Mouse (Mus musculus): ENCODE data around the gene Etfb.

Gene Etfb

GRCm38 (mm10) chr7:43443917-43444293 is at the start of gene Etfb, which contains the start of gene Gm45233:
TSS of gene Etfb (plus strand) at chr7:43444083.
TSS of gene Gm45233 (plus strand) at chr7:43444128.
- peak; percentile 98 for DNase-seq (ENCODE audit: low spot score)

- DNase-seq (ENCODE audit: low spot score) = no peak
Measured at GRCm38 (mm10) chr7:43399501-43399900, 44.4 kb upstream of the Etfb start.

GRCm38 (mm10) chr7:43402718-43403117 is 41.2 kb upstream of the Etfb start:
- no peak for DNase-seq (ENCODE audit: low spot score)

- no peak for DNase-seq (ENCODE audit: low spot score)
Measured at GRCm38 (mm10) chr7:43407573-43407972, 36.3 kb upstream of the Etfb start.

GRCm38 (mm10) chr7:43408131-43408553 is 35.7 kb upstream of the Etfb start, which contains the start of gene Siglecg:
TSS of gene Siglecg (plus strand) at chr7:43408204.
- no peak for DNase-seq (ENCODE audit: low spot score)

- DNase-seq (ENCODE audit: low spot score) = no peak
Measured at GRCm38 (mm10) chr7:43409084-43409483, 34.8 kb upstream of the Etfb start.

GRCm38 (mm10) chr7:43411724-43412123 is 32.2 kb upstream of the Etfb start:
- peak; percentile 13 for DNase-seq (ENCODE audit: low spot score)

GRCm38 (mm10) chr7:43417298-43417697 is 26.6 kb upstream of the Etfb start:
- no peak for DNase-seq (ENCODE audit: low spot score)

- DNase-seq (ENCODE audit: low spot score) = peak; percentile 72
Measured at GRCm38 (mm10) chr7:43422995-43423617, 20.8 kb upstream of the Etfb start.

GRCm38 (mm10) chr7:43423991-43424625 is 19.8 kb upstream of the Etfb start:
- DNase-seq (ENCODE audit: low spot score) = no peak

GRCm38 (mm10) chr7:43427406-43427805 is 16.5 kb upstream of the Etfb start, which contains the start of gene Lim2:
TSS of gene Lim2 (plus strand) at chr7:43427670.
- DNase-seq (ENCODE audit: low spot score) = no peak

- no peak for DNase-seq (ENCODE audit: low spot score)
Measured at GRCm38 (mm10) chr7:43429500-43429899, 14.4 kb upstream of the Etfb start.

- DNase-seq (ENCODE audit: low spot score) = no peak
Measured at GRCm38 (mm10) chr7:43432891-43433290, 11.0 kb upstream of the Etfb start.

GRCm38 (mm10) chr7:43434676-43435075 is 9.2 kb upstream of the Etfb start:
- no peak for DNase-seq (ENCODE audit: low spot score)

GRCm38 (mm10) chr7:43436341-43437255 is 7.3 kb upstream of the Etfb start, which contains the start of gene Nkg7:
TSS of gene Nkg7 (plus strand) at chr7:43437073.
- no peak for DNase-seq (ENCODE audit: low spot score)

GRCm38 (mm10) chr7:43438611-43439010 is 5.3 kb upstream of the Etfb start:
- DNase-seq (ENCODE audit: low spot score) = no peak

GRCm38 (mm10) chr7:43440482-43440881 is 3.4 kb upstream of the Etfb start, which contains the start of gene Cldnd2:
TSS of gene Cldnd2 (plus strand) at chr7:43440782.
- peak; percentile 50 for DNase-seq (ENCODE audit: low spot score)

- no peak for DNase-seq (ENCODE audit: low spot score)
Measured at GRCm38 (mm10) chr7:43441071-43441470, 2.8 kb upstream of the Etfb start.

- peak; percentile 69 for DNase-seq (ENCODE audit: low spot score)
Measured at GRCm38 (mm10) chr7:43442684-43443083, 1.2 kb upstream of the Etfb start.

- peak; percentile 85 for DNase-seq (ENCODE audit: low spot score)
Measured at GRCm38 (mm10) chr7:43443126-43443916, 562 bp upstream of the Etfb start.

GRCm38 (mm10) chr7:43447801-43448200 is 3.9 kb downstream of the Etfb start:
- DNase-seq (ENCODE audit: low spot score) = no peak

GRCm38 (mm10) chr7:43448246-43448645 is 4.4 kb downstream of the Etfb start:
- no peak for DNase-seq (ENCODE audit: low spot score)
